Mouse (Mus musculus) E14TG2a.4 (cell line): ENCODE results near the gene Gcnt2.

Source experiments
- CTCF ChIP-seq: conservative IDR thresholded peaks from 2 replicates; pipeline ENCODE4 v1.5.1; 2014; ENCODE audit warnings: low read length
- POU5F1 ChIP-seq: IDR thresholded peaks from 2 replicates; pipeline ENCODE4 v1.6.1; 2014; ENCODE audit warnings: low read length, borderline replicate concordance

GRCm38 (mm10) chr13:40937586-40937985, 78.0 kb downstream of the Gcnt2 start:
- TF ChIP-seq CTCF (no peak), POU5F1 (no peak)
